Mouse (Mus musculus) adrenal gland, adult (tissue): ENCODE results near the gene C1ra.
A peak's percentile ranks its signal among the peaks of the same experiment; 100 is the strongest.
"Not testable (repeated sequence)": the region's sequence is repeated elsewhere in the genome, so short reads cannot be mapped to it uniquely, and the experiment has no call there.

Source experiments
- DNase-seq, 2 experiments: peaks; one replicate each; pipeline ENCODE4 v3.0.0; 2022 to 2023; ENCODE audit warnings: low spot score in 1 of 2; ENCODE audit not compliant: inconsistent age in 2 of 2

Gene C1ra

DNA sequence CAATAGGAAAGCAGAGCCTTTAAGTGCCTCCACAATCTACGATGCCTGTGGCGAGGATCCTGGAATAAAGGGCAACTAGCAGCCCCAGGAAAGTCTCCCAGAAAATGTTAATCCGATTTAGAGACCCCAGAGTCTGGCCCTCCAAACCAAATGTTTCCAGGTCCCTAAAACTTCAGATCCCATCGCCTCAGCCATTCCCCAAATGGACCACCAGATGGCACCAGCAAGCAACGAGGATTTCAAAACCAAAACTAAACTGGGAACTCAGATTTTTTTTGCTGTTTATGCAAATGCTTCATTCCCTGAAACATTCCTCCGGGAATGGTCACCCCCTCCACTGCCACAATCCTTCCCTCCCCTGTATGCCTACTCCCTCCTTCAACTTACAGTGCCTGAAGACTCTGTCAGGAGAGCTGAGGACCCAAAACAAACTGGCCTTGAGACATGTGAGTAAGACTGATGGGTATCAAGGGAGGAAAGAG is at the start of gene C1ra:
TSS of gene C1ra (plus strand) at position 51 of the 482 bp plus-strand sequence.
- DNase-seq, result peak; percentile 78 to 95

- no peak for DNase-seq
Measured at GRCm38 (mm10) chr6:124463881-124464291, 48.3 kb upstream of the C1ra start.

DNA sequence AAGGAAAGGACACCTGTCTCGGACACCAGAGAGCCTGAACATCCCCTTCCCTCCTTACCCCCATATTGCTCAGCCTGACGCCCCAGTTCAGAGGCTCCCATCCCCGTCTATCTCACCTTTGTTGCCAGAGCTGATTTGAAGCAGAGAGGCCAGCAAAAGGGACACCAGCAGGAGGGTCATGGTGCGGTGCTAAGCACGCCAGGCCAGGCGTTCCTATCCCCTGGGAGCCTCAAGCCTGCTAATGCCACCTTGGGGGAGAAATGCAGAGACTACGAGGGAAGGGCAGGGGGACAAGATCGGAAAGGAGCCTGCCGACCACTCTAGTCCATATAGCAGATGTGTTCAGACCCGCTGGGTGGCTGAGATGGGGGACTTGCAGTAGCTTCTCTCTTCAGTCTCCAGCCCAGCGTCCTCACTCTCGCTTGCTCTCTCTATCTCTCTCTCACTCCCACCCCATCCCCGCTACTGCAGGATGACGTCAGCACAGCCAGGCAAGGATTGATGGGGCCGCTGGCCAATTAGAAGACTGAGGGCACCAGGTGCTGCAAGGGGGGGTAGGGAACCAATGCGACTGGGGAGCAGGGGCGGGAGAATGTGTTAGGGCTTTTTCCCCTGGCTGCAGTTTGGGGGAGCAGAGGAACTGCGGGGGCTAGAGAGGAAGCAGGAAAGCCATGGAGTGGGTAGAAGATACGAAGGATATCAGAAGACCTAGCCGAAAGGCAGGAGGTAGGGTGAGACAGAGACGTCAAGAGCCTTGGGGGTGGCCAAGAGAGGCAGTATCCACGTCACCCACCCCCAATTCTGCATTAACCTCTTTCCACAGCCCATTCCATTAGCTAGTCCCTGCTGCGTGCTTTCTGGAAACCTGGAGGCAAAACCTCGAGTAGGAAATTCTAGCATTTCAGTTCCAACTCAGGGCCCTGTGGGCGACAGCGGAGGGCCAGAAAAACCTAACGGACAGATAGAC is 47.6 kb upstream of the C1ra start, which contains the start of gene Clstn3:
TSS of gene Clstn3 (minus strand) at position 490 of the 967 bp plus-strand sequence.
- peak; percentile 88 to 95 for DNase-seq

DNA sequence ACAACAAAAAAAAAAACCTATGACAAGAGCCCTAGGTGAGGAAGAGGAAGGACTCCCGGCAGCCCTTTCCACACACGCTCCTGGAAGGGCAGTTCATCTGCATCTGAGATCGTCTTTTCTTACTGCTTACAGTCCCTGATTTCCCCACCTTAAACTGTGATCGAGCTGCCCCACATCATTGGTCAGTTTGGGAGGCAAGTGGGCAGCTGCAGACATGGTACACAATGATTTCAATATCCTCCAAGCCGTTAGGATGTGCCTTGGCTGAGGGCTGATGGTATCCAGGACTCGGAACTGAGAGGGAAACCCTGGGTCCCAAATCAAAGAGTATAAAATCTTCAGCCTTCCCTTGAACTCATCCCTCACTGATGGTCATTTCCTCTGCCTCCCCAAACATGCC is 46.9 kb upstream of the C1ra start:
- DNase-seq, result peak in 1 of 2 experiments; percentile 33

DNA sequence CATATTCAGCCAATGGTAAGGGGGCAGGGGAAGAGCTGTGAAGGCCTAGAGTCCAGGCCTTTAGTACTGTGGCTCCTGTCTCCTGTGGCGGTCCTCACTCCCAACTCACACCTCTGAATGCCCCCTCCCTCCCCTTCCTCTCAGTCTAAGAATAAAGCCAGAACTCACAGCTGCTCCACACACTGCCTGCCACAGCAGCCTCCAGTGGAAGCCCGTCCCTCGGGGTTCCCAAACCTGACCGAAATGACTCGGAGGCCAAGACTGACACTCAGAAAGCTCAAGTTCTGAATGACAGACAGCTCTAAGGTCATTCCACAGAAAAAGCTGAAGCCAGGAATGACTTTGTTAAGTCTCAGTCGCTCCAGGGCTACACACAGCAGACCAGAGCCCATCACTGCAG is 46.5 kb upstream of the C1ra start:
- DNase-seq, result no peak

GRCm38 (mm10) chr6:124471121-124471520 is 41.1 kb upstream of the C1ra start:
- peak; percentile 62 to 85 for DNase-seq

- DNase-seq, result not testable (repeated sequence)
Measured at GRCm38 (mm10) chr6:124471783-124472638, 40.2 kb upstream of the C1ra start.

DNA sequence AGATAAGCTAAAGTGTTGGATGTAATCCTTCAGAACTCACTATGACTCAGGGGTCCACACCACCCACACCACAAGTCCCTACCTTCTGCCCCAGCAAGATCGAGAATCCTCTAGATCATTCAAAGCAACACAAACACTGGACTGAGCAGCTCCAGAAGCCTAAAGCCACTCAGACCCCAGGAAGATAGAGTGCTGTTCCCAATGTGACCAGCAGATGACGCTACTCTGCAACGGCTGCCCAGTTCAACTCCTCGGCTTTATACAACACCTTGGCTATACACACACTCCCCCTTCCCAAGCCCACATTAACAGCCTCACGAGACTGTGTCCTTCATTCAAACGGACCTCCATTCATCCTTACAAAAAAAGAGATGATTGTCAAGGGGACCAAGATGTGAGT is 39.4 kb upstream of the C1ra start:
- peak; percentile 56 to 87 for DNase-seq

- peak in 1 of 2 experiments; percentile 28 for DNase-seq
Measured at GRCm38 (mm10) chr6:124474621-124475020, 37.6 kb upstream of the C1ra start.

- DNase-seq, result peak in 1 of 2 experiments; percentile 22
Measured at GRCm38 (mm10) chr6:124475335-124476075, 36.7 kb upstream of the C1ra start.

- DNase-seq, result peak in 1 of 2 experiments; percentile 24
Measured at GRCm38 (mm10) chr6:124476216-124476615, 36.0 kb upstream of the C1ra start.

DNA sequence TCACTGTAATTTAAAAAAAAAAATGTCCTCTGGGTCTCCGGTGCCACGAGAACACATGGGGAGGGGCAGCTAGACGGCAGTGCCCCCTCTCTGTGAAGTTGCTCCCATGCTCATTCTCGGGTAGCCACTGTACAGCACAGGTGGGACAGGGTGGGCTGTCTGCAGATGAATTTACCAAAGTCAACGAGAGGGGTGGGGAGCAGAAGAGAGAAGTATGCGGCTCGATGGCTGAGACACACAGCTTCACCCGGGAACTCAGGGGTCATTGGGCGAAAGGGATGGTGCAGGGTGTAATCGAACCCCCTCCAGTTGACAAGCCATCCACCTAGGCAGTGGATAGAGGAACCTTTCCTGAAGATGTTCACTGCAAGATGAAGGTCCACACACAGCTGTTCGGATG is 35.4 kb upstream of the C1ra start:
- peak in 1 of 2 experiments; percentile 19 for DNase-seq

GRCm38 (mm10) chr6:124477221-124477655 is 35.0 kb upstream of the C1ra start:
- DNase-seq, result peak in 1 of 2 experiments; percentile 66

DNA sequence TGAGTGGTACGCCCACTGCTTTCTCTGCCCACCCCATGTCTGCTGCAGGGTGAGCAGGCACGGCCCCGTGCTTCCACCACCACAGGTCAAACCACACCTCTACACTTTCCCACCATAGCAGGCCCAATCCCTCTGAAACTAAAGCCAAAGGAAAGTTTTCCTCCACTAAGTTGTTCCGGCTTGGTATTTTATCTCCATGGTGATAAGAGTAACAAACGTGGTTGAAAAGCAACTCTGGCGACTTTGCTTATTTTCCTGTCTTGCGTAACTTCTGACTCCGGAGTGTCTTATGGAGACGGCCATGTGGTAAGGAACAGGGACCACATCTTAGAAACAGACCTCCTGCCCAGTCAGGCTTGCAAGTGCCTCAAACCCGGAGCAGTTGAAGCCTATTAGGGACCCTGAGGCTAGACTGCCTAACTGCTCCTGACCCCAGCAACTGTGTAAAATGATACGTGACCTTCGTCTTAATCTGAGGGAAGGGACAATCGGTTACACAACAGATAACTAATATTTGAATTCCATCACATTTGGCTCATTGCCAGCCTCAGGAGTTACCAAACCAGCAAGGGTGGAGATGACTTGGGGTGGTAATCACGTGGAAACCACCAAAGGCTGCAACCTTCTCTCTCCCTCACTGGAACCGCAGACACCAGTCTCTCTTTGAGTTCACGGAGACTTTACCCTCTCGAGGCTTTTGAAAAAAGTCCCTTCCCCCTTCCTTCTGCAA is 34.1 kb upstream of the C1ra start:
- peak in 1 of 2 experiments; percentile 84 for DNase-seq

DNA sequence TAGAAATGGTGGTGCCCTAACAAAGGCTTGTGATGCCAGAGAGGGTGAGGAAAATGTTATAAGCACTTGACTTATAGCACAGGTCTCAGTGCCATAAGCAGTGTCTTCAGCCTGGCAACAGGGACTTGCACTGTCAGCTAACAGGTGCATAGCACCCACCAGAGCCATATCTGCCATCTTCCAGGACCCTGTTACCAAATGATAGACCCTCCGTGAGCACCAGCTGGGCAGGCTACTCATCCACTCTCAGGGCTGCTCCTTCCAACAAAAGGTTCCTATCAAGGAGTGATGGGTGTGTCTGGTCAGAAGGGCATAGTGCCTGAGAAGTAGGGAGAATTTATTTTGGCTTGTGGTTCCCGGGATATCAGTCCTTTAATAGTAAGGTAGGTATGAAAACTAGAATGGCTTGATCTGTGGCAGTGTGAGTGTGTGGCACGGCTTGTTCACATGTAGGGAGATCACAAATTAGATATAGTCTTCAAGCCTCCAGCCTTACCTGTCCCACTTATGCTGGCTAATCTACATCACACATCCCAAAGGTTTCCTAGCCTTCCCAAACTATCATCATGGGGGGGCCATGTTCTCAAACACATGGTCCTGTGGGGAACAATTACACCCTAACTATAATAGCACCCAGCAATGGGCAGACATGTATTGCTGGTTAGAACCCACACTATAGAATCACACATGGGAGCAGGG is 33.2 kb upstream of the C1ra start:
- peak in 1 of 2 experiments; percentile 21 for DNase-seq

- peak in 1 of 2 experiments; percentile 34 for DNase-seq
Measured at GRCm38 (mm10) chr6:124479573-124479930, 32.7 kb upstream of the C1ra start.

GRCm38 (mm10) chr6:124480295-124480694 is 31.9 kb upstream of the C1ra start:
- peak in 1 of 2 experiments; percentile 61 for DNase-seq

GRCm38 (mm10) chr6:124481571-124481970 is 30.6 kb upstream of the C1ra start:
- DNase-seq, result peak; percentile 58 to 86

GRCm38 (mm10) chr6:124483831-124484230 is 28.4 kb upstream of the C1ra start:
- DNase-seq, result not testable (repeated sequence)
